Mouse (Mus musculus): ENCODE measurements at regions not wholly inside any gene's neighbourhood (a gene's known extent, or its start where the extent isn't known, plus 50 kb on each side); places are given as distances from the start of the nearest gene placed in this dataset.

- Histone ChIP-seq H3K27me3 (ENCODE audit: control insufficient read depth, insufficient read depth, low read length) (no peaks in the 10 kb centered on the region), H3K9ac (ENCODE audit: low read length) (peak overlapping the region; percentile 75), H3K4me3 (ENCODE audit: low read depth, low read length) (peak overlapping the region; percentile 20), H3K4me2 (ENCODE audit: low read depth, severe bottlenecking) (peak overlapping the region; percentile 68), H3K4me1 (ENCODE audit: control insufficient read depth, insufficient read depth, low read length) (peaks cover 12% of the 10 kb centered on the region), H3K27ac (replicated peaks; ENCODE audit: low read depth, low read length) (peak overlapping the region; percentile 83), H3K36me3 (ENCODE audit: control insufficient read depth, insufficient read depth, low read length) (no peaks in the 10 kb centered on the region), H3K9me3 (ENCODE audit: control insufficient read depth, low read length) (no peaks in the 10 kb centered on the region)
- peak; percentile 92 for ATAC-seq (ENCODE audit: insufficient number of reproducible peaks, low FRiP score, low TSS enrichment, low read depth)
- peak; percentile 82 for DNase-seq (ENCODE audit: low spot score)
- WGBS = under 1% methylated on average over 21 of the region's 21 CpGs
These were observed 84.8 kb upstream of the Mafb start for GRCm38 (mm10) chr2:160451481-160452238.

- H3K27me3 ChIP-seq (ENCODE audit: control insufficient read depth, insufficient read depth, low read length) = no peaks in the 10 kb centered on the region
- peaks cover 7% of the 10 kb centered on the region for H3K4me1 ChIP-seq (ENCODE audit: control insufficient read depth, insufficient read depth, low read length)
- no peak for ATAC-seq (ENCODE audit: insufficient number of reproducible peaks, low FRiP score, low TSS enrichment, low read depth)
- H3K9me3 ChIP-seq (ENCODE audit: control insufficient read depth, low read length) = no peaks in the 10 kb centered on the region
- 36% methylated on average over 6 of the region's 6 CpGs for WGBS
- no peak for DNase-seq (ENCODE audit: low spot score)
- peak overlapping the region; percentile 68 for H3K4me2 ChIP-seq (ENCODE audit: low read depth, severe bottlenecking)
- H3K36me3 ChIP-seq (ENCODE audit: control insufficient read depth, insufficient read depth, low read length) = no peaks in the 10 kb centered on the region
- H3K4me3 ChIP-seq (ENCODE audit: low read depth, low read length) = peak overlapping the region; percentile 20
- peak overlapping the region; percentile 75; the same call in 1 of the 2 replicates for H3K9ac ChIP-seq (ENCODE audit: low read length)
- peak overlapping the region; percentile 83 for H3K27ac ChIP-seq (replicated peaks; ENCODE audit: low read depth, low read length)
These were observed 85.3 kb upstream of the Mafb start for GRCm38 (mm10) chr2:160452239-160452530.

DNA sequence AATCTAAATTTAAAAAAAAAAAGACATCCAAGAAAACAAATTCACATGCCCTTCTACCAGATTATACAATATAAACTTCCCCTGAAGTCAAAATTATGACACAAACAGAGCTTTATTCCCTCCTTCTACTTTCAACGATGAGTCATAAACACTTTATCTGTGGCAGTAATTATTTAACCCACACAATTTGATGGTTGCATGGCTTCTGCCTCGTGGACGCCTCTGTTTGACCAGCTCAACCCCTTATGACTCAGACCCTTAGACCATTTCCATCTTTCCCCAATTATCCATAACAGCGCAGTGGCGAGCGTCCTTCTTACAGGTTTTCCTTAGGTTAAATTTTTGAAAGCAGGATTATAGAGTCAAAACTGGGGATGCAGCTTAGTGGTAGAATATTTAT, 85.9 kb upstream of the Mafb start:
- no peak overlapping the region for H3K4me2 ChIP-seq (ENCODE audit: low read depth, severe bottlenecking)
- DNase-seq (ENCODE audit: low spot score) (no peak), ATAC-seq (ENCODE audit: insufficient number of reproducible peaks, low FRiP score, low TSS enrichment, low read depth) (no peak)
- H3K27me3 ChIP-seq (ENCODE audit: control insufficient read depth, insufficient read depth, low read length) = no peaks in the 10 kb centered on the region
- H3K4me1 ChIP-seq (ENCODE audit: control insufficient read depth, insufficient read depth, low read length) = peaks cover 6% of the 10 kb centered on the region
- 90% methylated on average over 6 of the region's 6 CpGs for whole genome bisulfite sequencing
- no peak overlapping the region for H3K9ac ChIP-seq (ENCODE audit: low read length)
- H3K9me3 ChIP-seq (ENCODE audit: control insufficient read depth, low read length) = no peaks in the 10 kb centered on the region
- no peaks in the 10 kb centered on the region for H3K36me3 ChIP-seq (ENCODE audit: control insufficient read depth, insufficient read depth, low read length)
- H3K27ac ChIP-seq (replicated peaks; ENCODE audit: low read depth, low read length) = no peak overlapping the region
- H3K4me3 ChIP-seq (ENCODE audit: low read depth, low read length) = no peak overlapping the region

- Histone ChIP-seq H3K36me3 (ENCODE audit: control insufficient read depth, insufficient read depth, low read length) (no peaks in the 10 kb centered on the region), H3K4me1 (ENCODE audit: control insufficient read depth, insufficient read depth, low read length) (peaks cover 6% of the 10 kb centered on the region), H3K4me2 (ENCODE audit: low read depth, severe bottlenecking) (no peak overlapping the region), H3K4me3 (ENCODE audit: low read depth, low read length) (no peak overlapping the region), H3K9me3 (ENCODE audit: control insufficient read depth, low read length) (no peaks in the 10 kb centered on the region), H3K27me3 (ENCODE audit: control insufficient read depth, insufficient read depth, low read length) (no peaks in the 10 kb centered on the region), H3K27ac (replicated peaks; ENCODE audit: low read depth, low read length) (no peak overlapping the region), H3K9ac (ENCODE audit: low read length) (no peak overlapping the region)
- DNase-seq (ENCODE audit: low spot score) (no peak), ATAC-seq (ENCODE audit: insufficient number of reproducible peaks, low FRiP score, low TSS enrichment, low read depth) (no peak)
- WGBS = 89% methylated on average over 10 of the region's 10 CpGs
These were observed 88.8 kb upstream of the Mafb start for GRCm38 (mm10) chr2:160455617-160456016.

- Histone ChIP-seq H3K27ac (replicated peaks; ENCODE audit: low read depth, low read length) (no peak overlapping the region), H3K9me3 (ENCODE audit: control insufficient read depth, low read length) (no peaks in the 10 kb centered on the region), H3K9ac (ENCODE audit: low read length) (no peak overlapping the region), H3K27me3 (ENCODE audit: control insufficient read depth, insufficient read depth, low read length) (no peaks in the 10 kb centered on the region), H3K4me2 (ENCODE audit: low read depth, severe bottlenecking) (no peak overlapping the region), H3K36me3 (ENCODE audit: control insufficient read depth, insufficient read depth, low read length) (no peaks in the 10 kb centered on the region), H3K4me3 (ENCODE audit: low read depth, low read length) (no peak overlapping the region), H3K4me1 (ENCODE audit: control insufficient read depth, insufficient read depth, low read length) (peaks cover 6% of the 10 kb centered on the region)
- ATAC-seq (ENCODE audit: insufficient number of reproducible peaks, low FRiP score, low TSS enrichment, low read depth) (no peak), DNase-seq (ENCODE audit: low spot score) (no peak)
- 88% methylated on average over 8 of the region's 8 CpGs for WGBS
These were observed 89.8 kb upstream of the Mafb start for GRCm38 (mm10) chr2:160456681-160457080.

- no peaks in the 10 kb centered on the region for H3K9me3 ChIP-seq (ENCODE audit: control insufficient read depth, low read length)
- H3K4me2 ChIP-seq (ENCODE audit: low read depth, severe bottlenecking) = no peak overlapping the region
- no peak overlapping the region for H3K4me3 ChIP-seq (ENCODE audit: low read depth, low read length)
- no peaks in the 10 kb centered on the region for H3K4me1 ChIP-seq (ENCODE audit: control insufficient read depth, insufficient read depth, low read length)
- DNase-seq (ENCODE audit: low spot score) = no peak
- H3K27me3 ChIP-seq (ENCODE audit: control insufficient read depth, insufficient read depth, low read length) = no peaks in the 10 kb centered on the region
- H3K27ac ChIP-seq (replicated peaks; ENCODE audit: low read depth, low read length) = no peak overlapping the region
- WGBS = 78% methylated on average over 4 of the region's 4 CpGs
- H3K9ac ChIP-seq (ENCODE audit: low read length) = no peak overlapping the region
- H3K36me3 ChIP-seq (ENCODE audit: control insufficient read depth, insufficient read depth, low read length) = no peaks in the 10 kb centered on the region
- ATAC-seq (ENCODE audit: insufficient number of reproducible peaks, low FRiP score, low TSS enrichment, low read depth) = no peak
These were observed 104.7 kb upstream of the Mafb start for GRCm38 (mm10) chr2:160471561-160471960.

GRCm38 (mm10) chr2:160476181-160476580, 109.3 kb upstream of the Mafb start:
- Histone ChIP-seq H3K27ac (replicated peaks; ENCODE audit: low read depth, low read length) (no peak overlapping the region), H3K4me1 (ENCODE audit: control insufficient read depth, insufficient read depth, low read length) (peaks cover 7% of the 10 kb centered on the region), H3K9me3 (ENCODE audit: control insufficient read depth, low read length) (no peaks in the 10 kb centered on the region), H3K4me3 (ENCODE audit: low read depth, low read length) (no peak overlapping the region), H3K9ac (ENCODE audit: low read length) (no peak overlapping the region), H3K36me3 (ENCODE audit: control insufficient read depth, insufficient read depth, low read length) (no peaks in the 10 kb centered on the region), H3K27me3 (ENCODE audit: control insufficient read depth, insufficient read depth, low read length) (no peaks in the 10 kb centered on the region), H3K4me2 (ENCODE audit: low read depth, severe bottlenecking) (no peak overlapping the region)
- WGBS = 88% methylated on average over 3 of the region's 3 CpGs
- ATAC-seq (ENCODE audit: insufficient number of reproducible peaks, low FRiP score, low TSS enrichment, low read depth) (no peak), DNase-seq (ENCODE audit: low spot score) (no peak)

DNA sequence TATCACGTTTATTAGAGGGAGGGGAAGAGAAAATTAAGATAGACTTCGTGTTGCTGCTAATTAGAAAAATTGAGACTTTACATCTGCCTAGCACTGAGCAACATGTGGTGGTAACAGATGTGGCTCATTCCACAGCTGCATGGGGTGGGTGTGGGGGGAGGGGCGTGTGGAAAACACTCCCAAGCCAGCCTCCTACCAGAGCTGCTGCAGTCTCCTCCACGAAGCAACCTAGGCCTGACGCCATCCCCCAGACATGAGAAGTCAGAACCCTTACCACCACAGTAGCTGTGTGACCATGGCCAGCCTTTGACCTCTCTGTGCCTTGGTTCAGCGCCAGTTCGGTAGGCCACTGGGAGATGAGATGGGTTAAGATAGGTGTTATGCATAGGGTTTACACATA, 112.4 kb upstream of the Mafb start:
- DNase-seq (ENCODE audit: low spot score) (peak; percentile 32), ATAC-seq (ENCODE audit: insufficient number of reproducible peaks, low FRiP score, low TSS enrichment, low read depth) (peak; percentile 68; the same call in 1 of the 2 replicates)
- H3K27me3 ChIP-seq (ENCODE audit: control insufficient read depth, insufficient read depth, low read length) = no peaks in the 10 kb centered on the region
- peaks cover 7% of the 10 kb centered on the region for H3K4me1 ChIP-seq (ENCODE audit: control insufficient read depth, insufficient read depth, low read length)
- no peak overlapping the region for H3K4me3 ChIP-seq (ENCODE audit: low read depth, low read length)
- no peaks in the 10 kb centered on the region for H3K9me3 ChIP-seq (ENCODE audit: control insufficient read depth, low read length)
- no peak overlapping the region for H3K27ac ChIP-seq (replicated peaks; ENCODE audit: low read depth, low read length)
- H3K36me3 ChIP-seq (ENCODE audit: control insufficient read depth, insufficient read depth, low read length) = no peaks in the 10 kb centered on the region
- no peak overlapping the region for H3K4me2 ChIP-seq (ENCODE audit: low read depth, severe bottlenecking)
- 37% methylated on average over 7 of the region's 7 CpGs for WGBS
- no peak overlapping the region for H3K9ac ChIP-seq (ENCODE audit: low read length)

DNA sequence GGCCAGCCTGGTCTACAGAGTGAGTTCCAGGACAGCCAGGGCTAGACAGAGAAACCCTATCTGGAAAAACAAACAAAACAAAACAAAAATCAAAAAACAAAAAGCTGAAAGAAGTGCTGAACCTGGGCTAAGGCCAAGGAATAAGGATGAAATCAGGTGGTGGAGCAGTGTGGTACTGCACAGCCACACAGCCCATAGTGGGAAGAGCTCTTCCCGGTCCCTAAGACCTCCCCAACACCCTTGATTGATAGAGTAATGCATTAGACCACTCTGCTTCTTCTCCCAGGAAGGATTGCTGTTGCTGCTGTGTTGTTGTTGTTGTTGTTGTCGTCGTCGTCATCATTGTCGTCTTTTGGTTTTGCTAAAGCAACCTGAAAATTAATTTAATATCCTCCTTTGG, 118.2 kb upstream of the Mafb start:
- ATAC-seq (ENCODE audit: insufficient number of reproducible peaks, low FRiP score, low TSS enrichment, low read depth) (no peak), DNase-seq (ENCODE audit: low spot score) (no peak)
- Histone ChIP-seq H3K4me3 (ENCODE audit: low read depth, low read length) (no peak overlapping the region), H3K4me1 (ENCODE audit: control insufficient read depth, insufficient read depth, low read length) (no peaks in the 10 kb centered on the region), H3K9me3 (ENCODE audit: control insufficient read depth, low read length) (no peaks in the 10 kb centered on the region), H3K27ac (replicated peaks; ENCODE audit: low read depth, low read length) (no peak overlapping the region), H3K4me2 (ENCODE audit: low read depth, severe bottlenecking) (no peak overlapping the region), H3K27me3 (ENCODE audit: control insufficient read depth, insufficient read depth, low read length) (no peaks in the 10 kb centered on the region), H3K9ac (ENCODE audit: low read length) (no peak overlapping the region), H3K36me3 (ENCODE audit: control insufficient read depth, insufficient read depth, low read length) (no peaks in the 10 kb centered on the region)
- 90% methylated on average over 5 of the region's 5 CpGs for WGBS
